Mouse (Mus musculus) E14TG2a.4 (cell line): ENCODE results near the gene Tomm5.
"Not testable (repeated sequence)": the region's sequence is repeated elsewhere in the genome, so short reads cannot be mapped to it uniquely, and the experiment has no call there.

Experiments used
- H3K27me3 ChIP-seq: 2 replicates; pipeline ENCODE4 v1.6.1; 2014; ENCODE audit warnings: low read length, control low read depth; ENCODE audit not compliant: insufficient read depth
- H3K36me3 ChIP-seq: 2 replicates; pipeline ENCODE4 v1.6.1; 2014; ENCODE audit warnings: low read length, control low read depth; ENCODE audit not compliant: insufficient read depth
- H3K4me1 ChIP-seq: replicated peaks from 2 replicates; pipeline ENCODE4 v1.6.1; 2014; ENCODE audit warnings: low read depth, low read length, control low read depth
- H3K4me3 ChIP-seq: replicated peaks from 2 replicates; pipeline ENCODE4 v1.5.1; 2014; ENCODE audit warnings: mild to moderate bottlenecking, low read length
- H3K9me3 ChIP-seq: 2 replicates; pipeline ENCODE4 v1.6.1; 2014; ENCODE audit warnings: low read length, control low read depth
- CTCF ChIP-seq: conservative IDR thresholded peaks from 2 replicates; pipeline ENCODE4 v1.5.1; 2014; ENCODE audit warnings: low read length
- NANOG ChIP-seq: IDR thresholded peaks from 2 replicates; pipeline ENCODE4 v1.6.1; 2014; ENCODE audit warnings: borderline replicate concordance, low read length, mixed read lengths
- POU5F1 ChIP-seq: IDR thresholded peaks from 2 replicates; pipeline ENCODE4 v1.6.1; 2014; ENCODE audit warnings: low read length, borderline replicate concordance

Tomm5 gene

GRCm38 (mm10) chr4:45073544-45073943 lies 34.4 kb downstream of the Tomm5 start:
- H3K4me3 ChIP-seq: no peak overlapping the region
- TF ChIP-seq CTCF (no peak), NANOG (no peak), POU5F1 (no peak)
- H3K27me3 ChIP-seq: no peaks in the 10 kb centered on the region
- H3K9me3 ChIP-seq: peaks cover 4% of the 10 kb centered on the region; the same call in 1 of the 2 replicates
- H3K36me3 ChIP-seq: peaks cover under 1% of the 10 kb centered on the region; the same call in 1 of the 2 replicates
- H3K4me1 ChIP-seq: peaks cover 19% of the 10 kb centered on the region

- H3K4me1 ChIP-seq: peaks cover 19% of the 10 kb centered on the region
- no peaks in the 10 kb centered on the region for H3K9me3 ChIP-seq
- peak overlapping the region; percentile 39 for H3K4me3 ChIP-seq
- TF ChIP-seq CTCF: no peak
- no peak for TF ChIP-seq NANOG
- TF ChIP-seq POU5F1: no peak
- H3K36me3 ChIP-seq: no peaks in the 10 kb centered on the region
- H3K27me3 ChIP-seq: no peaks in the 10 kb centered on the region
These were observed 35.5 kb downstream of the Tomm5 start for GRCm38 (mm10) chr4:45072261-45072973.

GRCm38 (mm10) chr4:45067742-45068141 lies 40.2 kb downstream of the Tomm5 start:
- peaks cover 15% of the 10 kb centered on the region for H3K4me1 ChIP-seq
- no peak for TF ChIP-seq CTCF
- no peak for TF ChIP-seq NANOG
- TF ChIP-seq POU5F1: no peak

GRCm38 (mm10) chr4:45066036-45066730 lies 41.7 kb downstream of the Tomm5 start:
- Histone ChIP-seq H3K36me3 (peaks cover 8% of the 10 kb centered on the region; the same call in 1 of the 2 replicates), H3K4me3 (no peak overlapping the region), H3K27me3 (no peaks in the 10 kb centered on the region), H3K9me3 (no peaks in the 10 kb centered on the region), H3K4me1 (no peaks in the 10 kb centered on the region)
- TF ChIP-seq POU5F1: no peak
- no peak for TF ChIP-seq CTCF
- no peak for TF ChIP-seq NANOG

More at GRCm38 (mm10) chr4:45067742-45068141, 40.2 kb downstream of the Tomm5 start:
- no peaks in the 10 kb centered on the region for H3K36me3 ChIP-seq
- no peaks in the 10 kb centered on the region for H3K9me3 ChIP-seq
- no peak overlapping the region for H3K4me3 ChIP-seq
- no peaks in the 10 kb centered on the region for H3K27me3 ChIP-seq

GRCm38 (mm10) chr4:45064577-45064976 lies 43.3 kb downstream of the Tomm5 start:
- TF ChIP-seq POU5F1: no peak
- no peak for TF ChIP-seq CTCF
- TF ChIP-seq NANOG: no peak
- Histone ChIP-seq H3K4me3 (no peak overlapping the region), H3K27me3 (no peaks in the 10 kb centered on the region), H3K36me3 (peaks cover 11% of the 10 kb centered on the region; the same call in 1 of the 2 replicates), H3K4me1 (no peaks in the 10 kb centered on the region), H3K9me3 (no peaks in the 10 kb centered on the region)

- not testable (repeated sequence) for H3K9me3 ChIP-seq, H3K4me3 ChIP-seq, H3K27me3 ChIP-seq, H3K4me1 ChIP-seq
- peaks cover 14% of the 10 kb centered on the region for H3K36me3 ChIP-seq
These were observed 44.1 kb downstream of the Tomm5 start for GRCm38 (mm10) chr4:45063836-45064235.

GRCm38 (mm10) chr4:45055451-45055850 lies 52.5 kb downstream of the Tomm5 start:
- no peaks in the 10 kb centered on the region for H3K27me3 ChIP-seq
- H3K4me1 ChIP-seq: peaks cover 9% of the 10 kb centered on the region
- peaks cover 7% of the 10 kb centered on the region; the same call in 1 of the 2 replicates for H3K36me3 ChIP-seq
- TF ChIP-seq POU5F1 (no peak), CTCF (no peak), NANOG (no peak)
- no peaks in the 10 kb centered on the region for H3K9me3 ChIP-seq
- H3K4me3 ChIP-seq: no peak overlapping the region
